Mouse (Mus musculus) layer of hippocampus, postnatal 10 days (tissue): Measurements from ENCODE around the gene Akap11. TPM values are rescaled to one million over a fixed set of nuclear protein-coding genes. Genes with fewer than 3 reads are reported as not detected.
"Not testable (repeated sequence)": the region's sequence is repeated elsewhere in the genome, so short reads cannot be mapped to it uniquely, and the experiment has no call there.

Source experiments
- DNase-seq, 2 experiments: peaks; one replicate each; pipeline ENCODE4 v3.0.0; 2021; ENCODE audit warnings: low spot score in 2 of 2
- long read RNA-seq: library from polyadenylated mRNA; stranded (forward); transcript quantifications from one replicate; pipeline ENCODE4 v2.0.0, GENCODE M21; 2023
- total RNA-seq, 2 experiments: library from RNA; stranded (reverse); gene quantifications; 2 replicates each; pipeline ENCODE4 v1.2.3; 2021

Akap11 gene
- total RNA-seq = 100 to 1,000 TPM; 155 to 162 TPM
- long read RNA-seq, full-length matches to known transcripts = 1 of 16 reads
- long read RNA-seq, partial matches to known transcripts = 2 of 16 reads
- long read RNA-seq, other reads (novel, unspliced or antisense) = 13 of 16 reads

DNA sequence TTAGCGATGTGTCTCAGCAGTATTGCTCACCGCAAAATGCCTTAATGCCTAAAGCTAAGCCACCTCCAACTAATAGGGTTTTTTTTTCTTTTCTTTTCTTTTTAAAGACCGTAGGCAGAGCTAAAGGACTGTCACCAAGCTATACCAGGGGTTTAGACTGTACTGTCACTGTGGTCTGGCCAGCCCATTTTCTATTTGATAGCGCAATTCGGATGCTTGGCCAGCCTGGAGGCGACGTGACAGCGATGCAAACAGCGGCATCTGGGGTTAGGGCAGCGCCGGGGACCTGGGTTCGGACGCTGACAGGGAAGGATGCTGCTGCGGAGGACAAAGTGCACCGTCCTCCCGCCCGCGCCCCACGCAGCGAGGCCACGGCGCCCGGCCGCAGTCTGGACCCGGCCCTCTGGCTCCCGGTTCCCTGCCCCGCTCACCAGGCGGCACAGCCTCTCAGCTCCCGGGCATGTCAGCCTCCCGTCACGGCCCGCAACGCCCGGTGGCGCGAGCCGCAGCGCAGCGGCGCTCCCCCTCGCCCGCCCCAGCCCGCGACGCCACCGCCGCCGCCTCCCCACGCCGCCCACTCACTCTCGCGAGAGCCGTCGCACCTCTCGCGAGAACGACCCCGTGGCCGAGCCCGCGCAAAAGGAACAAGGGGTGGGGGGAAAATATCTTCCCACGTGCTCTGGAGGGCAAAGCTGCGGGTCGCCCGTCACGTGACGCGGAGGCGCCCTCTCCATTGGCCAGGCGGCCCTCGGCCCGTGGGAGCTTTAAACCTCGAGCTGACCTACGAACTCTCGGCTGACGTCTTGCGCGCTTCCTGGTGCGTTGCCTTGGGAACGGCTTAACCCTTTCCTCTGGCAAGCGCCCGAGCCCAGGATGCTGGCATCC lies at the start of gene Akap11:
Gene Akap11 (minus strand): TSS at position 528 of the 885 bp plus-strand sequence.
- peak; percentile 91 to 95 for DNase-seq

- DNase-seq = no peak
These were observed 47.6 kb upstream of the Akap11 start for GRCm38 (mm10) chr14:78584222-78584621.

- DNase-seq = no peak
These were observed 46.6 kb upstream of the Akap11 start for GRCm38 (mm10) chr14:78583168-78583567.

- DNase-seq = no peak
These were observed 39.3 kb upstream of the Akap11 start for GRCm38 (mm10) chr14:78575899-78576298.

DNA sequence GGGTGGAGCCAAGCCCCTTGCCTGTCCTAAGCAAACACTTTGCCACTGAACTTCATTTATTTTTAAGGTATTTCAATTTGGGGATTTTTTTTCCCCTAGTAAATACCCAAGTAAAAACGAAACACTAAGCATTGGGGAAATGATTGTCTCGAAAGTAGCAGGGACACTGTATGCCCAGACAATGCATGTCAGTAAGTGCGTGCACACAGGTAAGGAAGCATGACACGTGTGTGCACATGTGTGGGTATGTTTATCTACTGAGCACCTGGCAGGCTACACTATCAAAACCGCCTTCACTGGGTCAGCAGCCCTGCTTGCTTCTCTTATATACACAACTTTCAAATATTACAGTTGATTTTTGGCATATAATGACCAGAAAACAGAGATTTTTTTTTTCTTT lies 31.8 kb upstream of the Akap11 start:
- no peak for DNase-seq

- no peak for DNase-seq
These were observed 29.8 kb upstream of the Akap11 start for GRCm38 (mm10) chr14:78566431-78566830.

GRCm38 (mm10) chr14:78564292-78564691 lies 27.7 kb upstream of the Akap11 start:
- DNase-seq = no peak

DNA sequence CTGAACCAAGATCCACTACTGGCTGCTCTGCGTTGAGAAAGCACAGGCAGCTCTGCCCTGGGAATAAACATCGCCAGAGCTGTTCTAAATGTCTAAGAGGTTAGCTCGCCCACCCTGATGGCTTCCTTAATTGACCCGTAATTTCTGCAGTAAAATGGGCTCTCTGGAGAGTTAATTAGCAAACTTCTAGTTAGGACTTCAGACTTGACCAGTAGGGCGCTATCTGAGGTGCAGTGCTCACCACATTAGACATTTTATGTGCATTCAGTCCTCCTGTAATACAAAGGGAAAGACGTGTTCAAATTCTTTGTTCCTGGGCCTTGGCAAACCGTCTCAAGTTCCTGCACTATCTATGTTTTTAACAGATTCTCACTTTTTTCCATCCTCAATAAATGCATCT lies 26.6 kb upstream of the Akap11 start:
- no peak for DNase-seq

DNA sequence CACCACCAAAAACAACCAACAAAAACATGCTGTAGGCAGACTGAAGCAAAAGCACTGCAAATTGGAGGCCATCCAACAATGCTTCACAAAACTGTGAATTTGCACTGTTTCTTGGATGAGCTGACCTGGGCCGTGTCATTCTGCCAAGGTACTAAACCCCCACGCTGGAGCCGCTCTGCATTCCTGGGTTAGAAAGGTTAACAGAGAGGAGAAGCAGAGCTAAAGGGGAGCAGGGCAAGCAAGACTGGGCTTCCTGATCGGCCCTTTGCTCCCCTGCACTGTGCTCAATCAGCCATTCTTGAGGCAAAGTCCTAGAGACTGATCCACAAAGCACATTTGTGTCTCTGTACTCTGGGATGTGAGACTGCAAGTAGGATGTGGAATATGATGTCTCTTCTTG lies 25.5 kb upstream of the Akap11 start:
- no peak for DNase-seq

GRCm38 (mm10) chr14:78559042-78559441 lies 22.4 kb upstream of the Akap11 start:
- DNase-seq = no peak

DNA sequence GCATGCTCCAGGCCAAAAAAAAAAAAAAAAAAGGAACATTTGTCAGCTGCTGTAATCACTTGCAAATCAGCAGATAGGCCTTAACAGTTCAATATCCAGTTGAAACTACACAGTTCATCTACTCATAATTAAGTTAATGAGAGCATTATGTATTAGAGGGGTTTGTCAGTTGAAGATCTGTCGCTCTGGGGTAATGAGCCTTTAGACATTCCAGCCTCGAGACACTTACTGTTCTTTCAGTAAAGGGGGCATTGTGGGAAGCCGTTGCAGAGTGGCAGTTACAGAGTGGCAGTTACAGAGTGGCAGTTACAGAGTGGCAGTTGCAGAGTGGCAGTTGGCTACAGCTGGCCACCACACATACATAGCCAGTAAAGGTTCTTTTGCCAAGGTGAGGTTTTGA lies 18.2 kb upstream of the Akap11 start:
- DNase-seq = not testable (repeated sequence)

- DNase-seq = no peak
These were observed 17.1 kb upstream of the Akap11 start for GRCm38 (mm10) chr14:78553661-78554060.

DNA sequence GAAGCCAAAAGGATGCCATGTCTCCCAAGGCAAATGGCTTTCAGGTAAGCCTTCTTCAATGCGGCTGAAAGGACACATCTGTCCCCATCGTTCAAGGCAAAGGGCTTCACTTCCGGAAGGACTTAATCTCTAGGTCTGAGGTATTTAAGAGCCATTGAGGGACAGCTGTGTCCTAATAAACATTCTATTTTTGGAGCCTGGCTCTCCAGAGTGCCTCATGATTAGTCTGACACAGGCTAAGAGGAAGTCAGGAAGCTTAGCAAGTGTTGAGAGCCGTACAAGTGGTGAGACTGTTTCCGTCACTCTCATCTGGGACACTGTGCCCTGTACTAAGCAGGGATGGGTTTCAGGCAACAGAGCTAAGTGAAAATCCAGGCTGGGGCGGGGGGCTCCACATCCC lies 12.2 kb upstream of the Akap11 start:
- DNase-seq = no peak

GRCm38 (mm10) chr14:78541319-78541718 lies 4.7 kb upstream of the Akap11 start:
- DNase-seq = no peak

DNA sequence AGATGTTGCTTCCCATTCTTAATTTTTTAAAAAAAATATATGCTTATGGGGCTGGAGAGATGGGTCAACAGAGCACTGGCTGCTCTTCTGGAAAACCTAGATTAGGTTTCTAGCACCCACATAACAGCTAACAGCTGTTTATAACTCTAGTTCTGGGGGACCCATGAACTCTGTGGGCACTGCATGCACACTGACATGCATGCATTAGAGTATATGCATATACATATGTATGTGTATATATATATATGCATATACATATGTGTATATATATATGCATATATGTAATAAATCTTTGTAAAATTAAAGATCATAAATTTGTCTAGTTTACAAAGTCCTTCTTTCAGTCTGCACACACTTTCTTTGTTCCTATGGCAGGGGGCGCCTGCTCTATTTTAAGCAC lies 3.2 kb upstream of the Akap11 start:
- DNase-seq = no peak

GRCm38 (mm10) chr14:78538572-78539320 lies 2.1 kb upstream of the Akap11 start:
- peak in 1 of 2 experiments; percentile 20 for DNase-seq

DNA sequence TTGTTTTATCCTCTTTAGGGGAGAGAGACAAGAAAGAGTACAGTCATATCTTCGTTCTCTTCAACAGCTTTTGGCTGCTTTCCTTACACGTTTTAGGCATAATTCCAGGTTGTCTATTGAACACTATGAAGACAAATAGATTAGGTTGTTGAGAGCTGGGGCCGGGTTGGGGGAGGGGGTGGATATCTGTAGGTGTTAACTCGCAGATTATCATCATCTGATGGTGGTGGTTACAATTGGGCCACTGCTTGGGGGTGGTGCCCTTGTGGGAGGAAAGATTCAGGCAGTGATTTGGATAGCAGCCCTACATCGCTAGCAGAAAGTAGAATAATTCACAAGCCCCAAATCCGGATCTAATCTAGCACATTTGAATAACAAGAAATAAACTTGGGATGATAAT lies 943 bp upstream of the Akap11 start:
- DNase-seq = peak; percentile 18 to 34

GRCm38 (mm10) chr14:78535366-78535765 lies 1.2 kb downstream of the Akap11 start:
- no peak for DNase-seq

DNA sequence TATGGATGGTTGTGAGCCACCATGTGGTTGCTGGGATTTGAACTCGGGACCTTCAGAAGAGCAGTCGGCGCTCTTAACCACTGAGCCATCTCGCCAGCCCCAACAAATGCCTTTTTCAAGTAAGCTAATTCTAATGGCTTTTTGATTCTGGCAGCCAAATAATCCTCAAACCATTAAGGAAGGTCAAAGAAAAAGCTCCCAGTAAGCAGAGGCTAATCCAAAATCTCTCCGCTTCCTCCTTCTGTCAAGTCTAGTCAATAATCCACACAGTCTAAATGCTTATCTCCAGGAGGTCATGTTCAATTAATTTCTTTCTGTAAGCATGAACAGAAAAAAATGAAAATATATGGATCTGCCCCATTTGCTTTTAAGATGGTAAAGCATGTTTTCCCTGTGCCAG lies 2.0 kb downstream of the Akap11 start:
- no peak for DNase-seq

GRCm38 (mm10) chr14:78533701-78534100 lies 2.9 kb downstream of the Akap11 start:
- no peak for DNase-seq

- no peak for DNase-seq
These were observed 4.3 kb downstream of the Akap11 start for GRCm38 (mm10) chr14:78532345-78532744.

DNA sequence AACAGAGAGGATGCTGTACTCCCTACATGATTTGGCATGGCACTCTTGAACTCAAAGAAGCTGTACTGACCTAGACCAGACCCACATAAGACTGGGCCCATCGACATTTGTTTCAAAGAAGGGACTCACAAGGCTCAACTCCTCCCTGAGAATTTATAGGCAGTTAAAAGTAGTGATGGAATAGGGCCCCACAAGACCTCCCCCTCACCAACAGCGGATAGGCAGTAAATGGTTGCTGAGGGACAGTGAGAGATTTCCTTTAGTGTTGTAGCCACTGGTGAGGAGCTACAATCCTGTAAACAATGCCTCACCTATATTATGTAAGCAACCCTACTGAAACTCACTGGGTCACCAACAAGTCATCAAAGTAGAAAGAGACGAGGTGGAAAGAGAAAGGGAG lies 6.4 kb downstream of the Akap11 start:
- DNase-seq = no peak
